Mouse (Mus musculus) MEL (cell line): ENCODE measurements around the gene Fer.

Experiments used
- CTCF ChIP-seq, 3 experiments: IDR thresholded peaks in 2 of 3; conservative IDR thresholded peaks in 1 of 3; 2 replicates each; pipeline ENCODE4 v1.5.1; 2011 to 2012; ENCODE audit warnings: low read length in 3 of 3, low read depth in 2 of 3, mild to moderate bottlenecking in 2 of 3, improper control_type of control experiment in 1 of 3, inconsistent platforms in 1 of 3, mixed read lengths in 1 of 3, moderate library complexity in 1 of 3; ENCODE audit not compliant: control insufficient read depth in 1 of 3, insufficient read depth in 1 of 3, poor library complexity in 1 of 3, severe bottlenecking in 1 of 3
- MAFK ChIP-seq: IDR thresholded peaks from 2 replicates; pipeline ENCODE4 v1.6.1; 2011; ENCODE audit warnings: low read depth, mild to moderate bottlenecking, low read length, improper control_type of control experiment, borderline replicate concordance
- MAX ChIP-seq: IDR thresholded peaks from 2 replicates; pipeline ENCODE4 v1.6.1; 2011; ENCODE audit warnings: low read length, improper control_type of control experiment
- NELFE ChIP-seq: IDR thresholded peaks from 2 replicates; pipeline ENCODE4 v1.6.1; 2011; ENCODE audit warnings: low read depth, low read length, improper control_type of control experiment
- POLR2A ChIP-seq, 2 experiments: IDR thresholded peaks; 2 replicates each; pipeline ENCODE4 v1.6.1; 2011 to 2012; ENCODE audit warnings: low read length in 2 of 2, mild to moderate bottlenecking in 2 of 2, control low read depth in 1 of 2, improper control_type of control experiment in 1 of 2, low read depth in 1 of 2, moderate library complexity in 1 of 2; ENCODE audit not compliant: control insufficient read depth in 1 of 2, insufficient read depth in 1 of 2, poor library complexity in 1 of 2
- ZC3H11A ChIP-seq: IDR thresholded peaks from 2 replicates; pipeline ENCODE4 v1.6.1; 2012; ENCODE audit warnings: low read depth, mild to moderate bottlenecking, inconsistent platforms, low read length, improper control_type of control experiment

- TF ChIP-seq MAX, result no peak
- no peak for TF ChIP-seq CTCF (IDR thresholded peaks at IDR 0.05 in 2 of 3, conservative IDR thresholded peaks at IDR 0.05 in 1 of 3; ENCODE audit: control insufficient read depth in 1 of 3, insufficient read depth in 1 of 3, low read depth in 2 of 3, low read length in 3 of 3, poor library complexity in 1 of 3, severe bottlenecking in 1 of 3)
- no peak for TF ChIP-seq POLR2A (IDR thresholded peaks at IDR 0.05; ENCODE audit: control insufficient read depth in 1 of 2, insufficient read depth in 1 of 2, low read depth in 1 of 2, low read length in 2 of 2, poor library complexity in 1 of 2)
- TF ChIP-seq MAFK, result no peak
- no peak for TF ChIP-seq ZC3H11A
- TF ChIP-seq NELFE, result no peak
Observed at GRCm38 (mm10) chr17:64119697-64120288, 256.9 kb downstream of the Fer start.
